Mouse (Mus musculus): ENCODE results near the gene Methig1.

DNA sequence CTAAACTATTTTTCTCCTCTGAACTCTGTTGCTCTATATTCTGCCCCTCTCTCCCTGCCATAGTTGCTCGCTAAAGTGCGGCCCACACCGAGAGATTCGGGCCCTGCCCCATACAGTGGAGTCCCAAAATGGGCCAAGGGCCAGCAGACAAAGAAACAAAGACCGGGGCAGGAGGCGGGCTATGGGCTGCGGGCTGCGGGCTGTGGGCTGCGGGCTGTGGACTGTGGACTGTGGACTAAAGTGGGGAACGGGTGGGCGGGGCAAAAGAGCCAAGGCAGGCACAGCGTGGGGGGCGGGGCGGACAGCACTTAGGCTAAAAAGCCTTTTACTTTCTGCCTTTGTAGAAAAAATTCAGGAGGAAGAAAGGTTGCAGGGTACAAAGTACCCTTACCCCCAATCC lies 6.2 kb upstream of the Methig1 start:
- TF ChIP-seq POLR2A (IDR thresholded peaks at IDR 0.05; ENCODE audit: low read depth, low read length): no peak
- TF ChIP-seq CTCF (IDR thresholded peaks at IDR 0.05; ENCODE audit: extremely low read depth, insufficient read length, insufficient replicate concordance, low read depth, low read length): no peak
